Mouse (Mus musculus) cerebellum, adult 11-12 months (tissue): ENCODE results near the gene Phf24.
"Not testable (repeated sequence)": the region's sequence is repeated elsewhere in the genome, so short reads cannot be mapped to it uniquely, and the experiment has no call there.

Experiments used
- DNase-seq: peaks from one replicate; pipeline ENCODE4 v3.0.0; 2022

The Phf24 gene

DNA sequence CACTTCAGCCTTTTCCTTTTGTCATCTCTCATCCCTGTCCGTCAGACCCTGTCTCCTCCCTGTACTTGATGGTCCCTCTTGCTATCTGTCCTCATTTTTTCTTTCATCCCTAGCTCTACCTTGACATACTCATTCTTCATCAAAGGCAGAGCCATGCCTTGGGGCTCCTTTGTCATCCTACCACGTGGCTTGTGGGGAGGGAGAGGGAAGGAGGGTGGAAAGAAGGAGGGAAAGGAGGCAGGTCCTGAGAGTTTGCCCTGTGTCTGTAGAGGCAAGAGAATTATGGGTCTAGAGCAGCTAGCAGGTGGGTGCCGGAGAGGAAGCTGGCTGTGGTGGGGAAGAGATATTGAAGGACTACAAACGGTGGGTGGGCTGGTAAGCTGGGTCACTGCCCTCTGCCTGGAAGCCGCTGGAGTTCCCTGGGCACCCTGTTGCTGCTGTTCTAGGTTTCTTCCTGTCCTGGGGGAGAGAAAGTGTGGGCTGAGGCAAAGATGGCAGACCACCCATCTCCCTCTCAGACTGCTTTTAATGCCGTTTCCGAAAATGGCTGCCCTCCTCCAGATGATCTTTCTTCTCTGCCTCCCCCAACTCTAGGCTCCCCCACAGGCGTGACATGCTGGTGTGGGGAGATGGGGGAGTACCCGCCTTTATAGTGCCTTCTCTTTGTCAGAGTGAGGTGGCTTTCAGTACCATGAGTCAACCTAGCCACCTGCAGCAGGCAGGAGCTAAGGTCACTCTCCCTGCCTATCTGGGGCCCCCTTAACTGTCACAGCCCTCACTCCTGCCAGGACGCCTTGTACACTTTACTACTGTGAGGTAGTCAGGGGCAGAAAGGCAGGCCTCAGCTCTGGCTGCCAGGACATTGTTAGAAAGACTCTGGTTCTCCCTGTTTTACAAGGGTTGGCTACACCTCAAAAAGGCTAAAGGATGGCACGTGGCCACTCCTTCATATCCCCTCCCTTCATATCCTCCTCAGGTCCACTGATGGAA lies 35.0 kb downstream of the Phf24 start:
- peak; percentile 43 for DNase-seq

DNA sequence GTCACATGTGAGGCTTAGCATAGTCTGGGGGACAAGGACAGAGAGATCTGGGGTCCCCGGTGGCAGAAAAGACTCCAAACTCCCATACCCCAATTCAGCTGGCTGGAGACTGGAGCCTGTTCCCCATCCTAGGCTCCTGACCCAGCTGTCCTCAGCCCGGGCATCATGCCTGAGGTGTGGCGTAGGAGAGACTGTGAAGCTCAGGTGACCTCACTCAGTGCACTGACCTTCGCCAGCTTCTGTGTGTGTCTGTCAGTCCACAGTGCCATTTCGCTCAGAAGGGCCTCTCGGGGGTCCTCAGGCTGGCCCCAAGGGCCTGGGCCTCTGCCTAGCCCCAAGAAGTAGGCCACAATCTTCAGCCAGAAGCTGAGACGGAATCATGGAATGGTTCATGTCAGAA lies 36.1 kb downstream of the Phf24 start:
- peak; percentile 51 for DNase-seq

DNA sequence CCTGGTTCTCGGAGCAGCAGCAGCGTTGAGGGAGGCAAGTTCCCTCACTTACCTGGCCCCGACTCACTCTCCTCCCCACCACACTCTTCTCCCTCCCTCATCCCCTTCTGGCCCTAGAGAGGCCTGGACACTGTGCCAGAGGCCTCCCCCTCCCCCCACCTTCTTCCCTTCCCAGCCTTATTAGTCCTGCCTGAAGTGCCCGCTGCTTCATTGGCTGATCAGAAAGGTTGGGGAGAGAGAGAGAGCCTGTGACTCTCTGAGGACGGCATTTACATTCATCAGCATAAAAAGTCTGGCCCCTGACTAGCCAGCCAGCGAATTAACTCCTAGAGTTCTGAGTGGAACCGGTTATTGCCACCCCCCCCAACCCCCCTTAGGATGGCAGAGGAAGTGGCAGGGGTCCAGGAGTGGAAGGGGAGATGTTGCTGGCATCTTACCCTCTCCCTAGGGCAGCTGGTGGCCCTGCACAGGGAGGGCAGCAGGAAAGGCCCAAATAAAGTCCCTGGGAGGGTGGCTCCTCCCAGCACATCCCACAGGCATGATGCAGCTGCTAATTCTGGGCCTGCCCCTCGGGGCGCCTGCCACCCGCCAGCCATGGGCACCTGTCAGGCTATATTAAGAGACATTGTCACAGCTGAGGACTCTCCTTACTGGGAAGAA lies 37.1 kb downstream of the Phf24 start:
- peak; percentile 67 for DNase-seq

DNA sequence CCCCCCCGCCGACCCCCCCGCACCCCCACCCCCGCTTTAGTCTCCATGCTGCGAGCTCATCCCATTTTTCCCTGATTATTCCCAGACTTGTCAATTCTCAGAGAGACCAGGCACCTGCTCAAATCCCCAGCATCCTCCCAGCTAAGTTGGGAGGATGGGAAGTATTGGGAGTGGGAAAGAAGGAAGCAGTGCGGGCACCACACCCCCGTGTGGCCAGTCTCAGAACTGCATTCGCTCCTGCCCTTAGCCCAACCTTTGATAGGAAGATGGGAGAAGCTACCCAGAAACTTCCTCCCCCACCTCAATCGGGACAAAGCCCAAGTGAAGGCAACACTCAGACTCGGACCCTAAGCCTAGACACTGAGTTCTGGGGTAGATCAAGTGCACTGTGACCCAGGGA lies 37.8 kb downstream of the Phf24 start:
- peak; percentile 79 for DNase-seq

DNA sequence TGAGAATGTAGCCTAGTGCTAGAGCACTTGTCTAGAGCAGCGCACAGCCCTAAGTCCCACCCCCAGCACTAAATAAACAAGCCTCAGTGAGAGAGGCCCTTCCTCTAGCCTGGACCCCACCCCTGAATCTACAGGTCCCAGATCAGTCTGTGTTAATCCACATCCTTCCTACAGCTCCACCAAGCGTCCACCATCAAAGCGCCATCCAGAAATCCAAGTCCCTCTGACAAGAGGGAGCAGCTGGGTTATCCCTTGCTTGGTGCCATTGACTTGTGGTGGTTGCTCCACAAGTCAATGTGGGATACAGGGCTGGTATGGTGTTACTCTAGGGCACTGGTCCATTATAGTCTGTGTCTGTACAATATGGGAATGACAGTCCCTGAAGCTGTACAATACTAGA lies 38.7 kb downstream of the Phf24 start:
- DNase-seq: no peak

DNA sequence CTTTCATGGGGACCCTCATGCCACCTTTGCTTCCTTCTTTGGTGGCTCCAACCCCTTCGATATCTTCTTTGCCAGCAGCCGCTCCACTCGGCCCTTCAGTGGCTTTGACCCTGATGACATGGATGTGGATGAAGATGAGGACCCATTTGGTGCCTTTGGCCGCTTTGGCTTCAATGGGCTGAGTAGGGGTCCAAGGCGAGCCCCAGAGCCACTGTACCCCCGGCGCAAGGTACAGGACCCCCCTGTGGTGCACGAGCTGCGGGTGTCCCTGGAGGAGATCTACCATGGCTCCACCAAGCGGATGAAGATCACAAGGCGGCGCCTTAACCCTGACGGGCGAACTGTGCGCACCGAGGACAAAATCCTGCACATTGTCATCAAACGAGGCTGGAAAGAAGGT lies 40.1 kb downstream of the Phf24 start:
- no peak for DNase-seq

DNA sequence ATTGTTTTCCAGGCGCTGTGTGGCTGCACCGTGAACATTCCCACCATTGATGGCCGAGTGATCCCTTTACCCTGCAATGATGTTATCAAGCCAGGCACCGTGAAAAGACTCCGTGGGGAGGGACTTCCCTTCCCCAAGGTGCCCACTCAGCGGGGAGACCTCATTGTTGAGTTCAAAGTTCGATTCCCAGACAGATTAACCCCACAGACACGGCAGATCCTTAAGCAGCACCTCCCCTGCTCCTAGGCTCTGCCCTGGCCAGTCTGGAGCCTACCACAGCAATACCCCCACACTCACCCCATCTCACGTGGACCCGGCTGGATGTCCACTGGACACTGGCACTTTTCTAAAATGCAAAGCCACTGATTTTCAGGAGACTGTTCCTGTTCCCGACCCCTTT lies 40.8 kb downstream of the Phf24 start:
- no peak for DNase-seq

DNA sequence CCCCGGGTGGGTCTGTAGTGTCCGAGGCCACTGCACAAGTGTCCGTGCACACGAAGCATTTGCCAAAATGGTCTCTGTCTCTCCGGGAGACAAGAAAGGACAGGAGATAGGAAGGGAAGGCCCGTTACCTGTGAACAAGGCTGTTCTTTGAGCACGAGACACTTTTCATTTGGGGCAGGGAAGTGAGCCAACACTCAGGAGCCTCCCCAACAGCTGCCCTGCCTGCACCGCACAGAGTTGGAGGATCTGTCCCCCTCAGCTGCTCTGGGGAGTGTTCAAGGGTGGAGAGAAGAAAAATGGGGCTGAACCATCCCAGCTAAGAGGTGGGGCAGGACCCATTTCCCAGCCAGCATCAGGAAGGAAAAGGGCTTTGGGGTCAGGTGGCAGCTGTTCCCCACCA lies 41.5 kb downstream of the Phf24 start:
- no peak for DNase-seq

DNA sequence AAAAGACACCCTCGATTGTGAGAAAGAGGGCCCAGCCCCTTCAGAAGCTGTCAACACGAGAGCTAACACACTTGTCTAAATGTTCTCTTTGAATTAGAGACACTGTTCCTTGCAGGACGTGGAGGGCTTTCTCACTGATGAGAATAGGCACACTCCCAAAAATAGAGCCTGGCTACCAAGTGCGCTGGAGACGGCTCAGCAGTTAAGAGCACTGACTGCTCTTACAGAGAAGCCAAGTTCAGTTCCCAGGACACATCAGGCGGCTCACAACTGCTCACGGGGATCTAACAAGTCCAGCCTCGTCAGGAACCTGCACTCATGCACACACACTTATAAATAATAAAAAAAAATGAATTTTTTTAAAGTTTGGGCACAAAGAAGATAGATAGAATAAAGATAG lies 42.5 kb downstream of the Phf24 start:
- DNase-seq: no peak

DNA sequence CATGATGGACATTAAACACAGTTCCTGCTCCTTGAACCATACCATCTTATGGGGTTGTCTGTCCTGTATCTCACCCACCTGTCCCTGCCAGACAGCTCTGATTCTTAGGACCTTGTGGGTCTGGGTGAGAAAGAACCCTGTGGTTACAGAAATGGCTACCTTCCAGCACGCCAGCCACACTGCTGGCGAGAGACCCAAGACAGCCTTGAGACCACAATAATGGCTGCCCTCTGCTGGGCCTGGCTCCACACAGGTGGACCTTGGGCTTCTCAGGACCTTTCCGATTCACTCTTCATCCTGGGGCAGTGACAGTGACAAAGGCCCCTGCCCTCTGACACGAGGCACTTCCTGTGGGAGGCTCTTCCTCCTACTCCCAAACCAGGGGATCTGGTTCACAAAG lies 42.9 kb downstream of the Phf24 start:
- DNase-seq: no peak

DNA sequence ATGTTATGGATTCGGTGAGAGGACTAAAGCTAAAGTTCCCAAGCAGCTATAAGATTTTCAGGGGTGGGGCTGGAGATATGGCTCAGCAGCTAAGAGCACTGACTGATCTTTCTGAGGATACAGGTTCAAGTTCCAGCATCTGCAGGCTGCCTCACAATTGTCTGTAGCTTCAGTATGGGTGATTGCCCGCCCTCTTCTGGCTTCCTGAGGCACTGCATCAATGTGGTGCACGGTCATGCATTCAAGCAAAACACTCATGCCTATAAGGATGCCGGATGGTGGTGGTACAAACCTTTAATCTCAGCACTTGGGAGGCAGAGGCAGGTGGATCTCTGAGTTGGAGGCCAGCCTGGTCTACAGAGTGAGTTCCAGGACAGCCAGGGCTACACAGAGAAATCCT lies 45.1 kb downstream of the Phf24 start:
- peak; percentile 47 for DNase-seq

DNA sequence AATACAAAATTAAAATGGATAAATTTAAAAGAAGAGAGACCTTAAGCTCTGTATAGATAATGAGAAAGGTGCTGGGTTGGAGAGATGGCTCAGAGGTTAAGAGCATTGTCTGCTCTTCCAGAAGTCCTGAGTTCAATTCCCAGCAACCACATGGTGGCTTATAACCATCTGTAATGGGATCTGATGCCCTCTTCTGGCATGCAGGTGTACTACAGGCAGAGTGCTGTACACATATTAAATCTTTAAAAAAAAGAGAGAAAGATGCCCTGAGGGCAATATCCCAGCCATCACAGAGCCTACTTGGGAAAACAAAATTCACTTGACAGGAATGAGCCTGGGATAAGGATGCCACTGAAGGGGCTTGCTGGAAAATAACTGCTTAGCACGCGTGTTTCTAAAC lies 47.0 kb downstream of the Phf24 start:
- no peak for DNase-seq

DNA sequence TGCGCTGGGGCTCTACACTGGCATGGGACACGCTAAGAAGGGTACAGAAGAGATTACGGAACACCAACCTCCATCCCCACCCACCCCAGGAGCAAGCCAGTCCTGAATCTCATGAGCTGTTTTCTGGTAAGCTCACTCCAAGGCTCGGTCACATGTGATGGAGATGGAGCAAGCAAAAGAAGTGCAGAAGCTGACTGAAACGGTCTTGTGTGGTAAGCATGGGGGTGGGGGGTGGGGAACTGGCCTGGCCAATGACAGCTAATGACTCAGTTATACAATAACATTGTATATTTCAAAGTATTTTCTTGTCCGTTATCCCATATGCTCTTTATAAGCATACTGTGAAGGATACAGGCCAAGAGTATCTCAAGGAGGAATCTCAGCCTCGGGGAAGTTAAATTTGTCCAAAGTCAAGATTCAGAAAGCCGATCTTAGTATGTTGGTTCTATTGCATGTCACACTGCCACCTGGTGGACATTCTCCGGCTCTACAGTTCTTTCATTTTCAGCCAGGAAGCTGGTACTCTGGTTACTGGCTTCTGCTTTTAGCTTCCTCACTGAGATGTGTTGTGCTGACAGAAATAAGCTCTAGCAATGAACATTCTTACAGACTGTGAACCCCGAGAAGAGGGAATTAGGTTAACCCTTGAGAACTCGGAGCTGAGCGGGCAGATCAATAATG lies 48.7 kb downstream of the Phf24 start:
- no peak for DNase-seq

DNA sequence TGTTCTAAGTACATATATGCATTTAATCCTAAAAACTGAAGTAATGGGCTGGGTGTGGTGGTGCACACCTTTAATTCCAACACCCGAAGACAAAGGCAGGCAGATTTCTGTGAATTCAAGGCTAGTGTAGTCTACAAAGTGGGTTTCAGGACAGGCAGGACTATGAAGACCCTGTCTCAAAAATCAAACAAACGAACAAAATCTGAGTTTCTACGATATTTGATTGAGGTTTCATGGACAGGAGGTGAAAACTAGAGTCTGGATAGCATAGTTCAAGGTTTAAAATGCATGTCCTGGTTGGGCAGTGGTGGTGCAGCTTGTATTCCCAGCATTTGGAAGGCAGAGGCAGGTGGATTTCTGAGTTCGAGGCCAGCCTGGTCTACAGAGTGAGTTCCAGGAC lies 52.8 kb downstream of the Phf24 start, which contains the start of gene 1700022I11Rik:
Gene 1700022I11Rik, plus strand, starts transcription at position 301 of the 400 bp plus-strand sequence.
- DNase-seq: no peak

DNA sequence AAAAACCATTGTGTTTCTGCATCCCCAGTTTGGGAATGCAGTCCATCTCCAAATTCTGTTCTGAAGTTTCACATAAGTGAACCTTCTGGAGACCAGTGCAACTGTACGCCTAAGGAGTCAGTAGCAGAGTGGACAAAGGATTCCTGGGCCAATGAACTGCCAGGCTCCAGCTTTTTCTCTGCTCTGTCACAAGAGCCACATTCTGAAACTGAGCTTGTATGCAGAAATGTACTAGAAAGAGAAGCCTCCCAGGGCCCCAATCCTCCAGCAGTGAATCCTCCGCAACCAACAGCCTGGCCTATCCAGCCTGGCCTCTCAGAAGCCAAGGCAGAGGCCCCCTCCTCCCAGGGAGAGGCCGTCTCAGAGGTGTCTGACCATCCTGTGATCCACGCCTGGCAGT lies 56.5 kb downstream of the Phf24 start:
- DNase-seq: no peak

DNA sequence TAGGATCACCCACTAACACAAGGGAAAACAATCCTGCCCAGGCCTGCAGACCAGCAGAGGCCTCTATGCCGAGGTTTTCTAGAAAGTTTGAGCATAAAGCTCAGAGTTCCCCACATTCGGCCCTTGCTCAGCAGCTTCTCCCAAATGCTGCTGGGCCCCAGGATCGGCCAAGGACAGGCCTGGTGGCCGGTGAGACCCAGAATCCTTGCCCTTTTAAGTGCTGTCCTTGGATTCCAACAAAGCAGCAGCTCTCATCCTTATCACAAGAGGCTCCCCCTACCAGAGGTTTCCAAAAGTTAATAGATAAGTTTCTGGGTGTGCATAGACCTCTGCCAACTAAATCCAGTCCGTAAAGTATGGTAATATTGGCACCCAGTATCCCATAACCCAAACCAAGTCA lies 57.4 kb downstream of the Phf24 start:
- no peak for DNase-seq

DNA sequence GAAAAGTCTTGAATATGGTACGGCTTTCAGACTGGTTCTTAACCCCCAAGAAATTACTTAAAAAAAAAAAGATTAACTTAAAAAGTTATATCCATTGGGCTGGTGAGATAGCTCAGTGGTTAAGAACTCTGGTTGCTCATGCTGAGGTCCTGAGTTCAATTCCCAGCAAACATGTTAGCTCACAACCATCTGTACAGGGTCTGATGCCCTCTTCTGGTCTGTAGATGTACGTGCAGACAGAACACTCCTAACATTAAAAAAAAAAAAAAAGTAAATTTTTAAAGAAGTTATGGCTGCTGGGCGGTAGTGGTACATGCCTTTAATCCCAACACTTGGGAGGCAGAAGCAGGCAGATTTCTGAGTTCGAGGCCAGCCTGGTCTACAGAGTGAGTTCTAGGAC lies 61.6 kb downstream of the Phf24 start:
- DNase-seq: no peak

DNA sequence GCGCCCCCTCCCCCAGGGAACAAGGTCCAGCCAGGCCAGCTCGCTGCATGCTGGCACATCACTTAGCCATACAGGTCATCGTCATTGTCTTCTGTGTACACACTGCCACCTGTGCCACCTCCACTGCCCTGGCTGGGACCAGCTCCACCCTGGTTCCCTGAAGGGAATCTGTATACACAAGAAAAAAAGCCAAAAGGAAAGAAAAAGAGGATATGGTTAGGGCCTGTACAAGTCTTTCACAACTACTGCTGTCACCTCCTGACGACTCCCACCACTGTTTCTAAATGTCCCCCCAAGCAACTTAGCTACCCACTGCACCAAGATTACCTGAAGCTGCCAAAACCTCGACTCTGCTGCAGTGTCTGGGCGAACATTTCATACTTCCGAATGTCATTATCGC lies 64.0 kb downstream of the Phf24 start:
- DNase-seq: not testable (repeated sequence)

DNA sequence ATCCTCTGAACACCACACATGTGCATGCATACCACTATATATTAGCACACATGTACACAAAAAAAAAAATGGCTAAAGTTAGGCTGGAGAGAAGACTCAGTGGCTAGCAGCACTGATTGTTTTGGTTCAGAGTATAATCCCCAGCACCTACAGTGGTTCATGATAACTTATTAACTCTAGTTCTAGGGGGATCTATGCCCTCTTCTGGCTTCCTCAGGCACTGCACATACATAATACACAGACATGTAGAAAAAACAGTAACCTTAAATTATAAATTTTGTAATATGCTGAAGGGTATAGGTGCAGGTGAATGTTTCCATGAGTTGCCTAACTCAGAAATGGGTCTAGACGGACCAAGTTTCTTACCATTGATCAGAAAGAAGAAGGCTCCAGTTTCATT lies 71.8 kb downstream of the Phf24 start:
- DNase-seq: no peak
